ENCODE assay signal across 21 mouse cellular contexts in the genomic region with DNA sequence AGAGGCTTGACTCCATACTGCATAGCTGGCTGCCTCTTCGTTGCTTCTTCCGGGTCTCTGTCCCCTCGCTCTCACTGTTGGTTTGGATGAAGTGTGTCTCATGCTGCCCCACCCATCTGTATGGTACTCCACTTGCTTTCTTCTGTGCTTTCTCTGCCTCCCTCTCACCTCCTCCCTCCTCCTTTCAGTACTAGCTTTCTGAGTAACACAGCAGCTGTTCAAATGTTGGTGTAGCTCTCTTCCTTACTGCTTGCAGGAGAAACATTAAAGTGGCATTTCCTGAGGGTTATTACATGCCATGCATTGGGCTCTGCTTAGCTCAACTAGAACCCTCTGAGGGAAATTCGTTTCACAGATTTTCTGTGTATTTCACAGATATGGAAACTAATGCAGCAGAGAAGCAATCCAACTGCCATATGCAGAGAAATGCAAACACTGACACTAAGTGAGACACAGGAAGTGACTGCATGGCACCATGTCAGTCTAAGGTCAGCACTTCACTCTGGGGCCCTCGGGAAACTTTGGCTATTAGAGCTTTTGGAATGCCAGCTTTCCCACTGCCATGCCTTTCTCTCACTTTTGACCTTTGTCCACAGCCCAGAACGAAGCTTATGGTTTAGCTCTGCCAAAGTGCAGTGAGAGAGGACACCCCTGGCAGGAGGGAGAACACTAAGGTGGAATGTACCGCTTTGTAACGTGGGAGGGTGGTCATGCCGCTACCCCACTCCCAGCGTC. TPM values are rescaled to one million over a fixed set of nuclear protein-coding genes. Genes with fewer than 3 reads are reported as not detected.
DNase-seq lines count a peak whose midpoint lies in the region; ATAC-seq and TF ChIP-seq lines count a peak whose summit lies in the region.
"Had no signal": no experiment of that assay in that cellular context is flagged by ENCODE, and none has a peak within 500 bp of the region (broad histone marks: within the 10 kb centered on the region; RNA-seq: fewer than 3 reads in every experiment).

No protein-coding gene starts in this region.

- TF ChIP-seq CTCF in kidney, adult 2 months (conservative IDR thresholded peaks at IDR 0.05; ENCODE audit: insufficient read depth, insufficient read length, low read depth, low read length) = no peak
- no peak for TF ChIP-seq CTCF in C2C12 (IDR thresholded peaks at IDR 0.05; ENCODE audit: control insufficient read depth, insufficient read depth, insufficient read length)
- no peak for TF ChIP-seq CTCF in kidney, postnatal 0 days (IDR thresholded peaks at IDR 0.05; ENCODE audit: low read depth)
- TF ChIP-seq CTCF in midbrain, postnatal 0 days (IDR thresholded peaks at IDR 0.05) = no peak

- peaks cover 34% of the 10 kb centered on the region for H3K79me3 ChIP-seq in C2C12 (ENCODE audit: low read depth)

- 48% methylated on average over 10 of the region's 10 CpGs for WGBS in kidney, adult 2 months
- 73% methylated on average over 10 of the region's 10 CpGs for WGBS in kidney, embryonic 16.5 days
- WGBS in kidney, postnatal 0 days = 68% methylated on average over 10 of the region's 10 CpGs
- 87% methylated on average over 10 of the region's 10 CpGs for WGBS in midbrain, postnatal 0 days

- no peaks in the 10 kb centered on the region for H3K9me3 ChIP-seq in kidney, embryonic 16.5 days (ENCODE audit: low read length)
- no peaks in the 10 kb centered on the region for H3K9me3 ChIP-seq in kidney, postnatal 0 days (replicated peaks; ENCODE audit: low read length)
- no peaks in the 10 kb centered on the region for H3K9me3 ChIP-seq in midbrain, postnatal 0 days (ENCODE audit: low read length)
- H3K9me3 ChIP-seq: embryonic facial prominence, embryonic 10.5 days; forebrain, embryonic 15.5 days; hindbrain, embryonic 13.5 days; midbrain, embryonic 13.5 days had no signal

- peak; percentile 74 for DNase-seq in kidney, adult 2 months
- DNase-seq in 3T3-L1 (ENCODE audit: low read depth, low spot score) = peak; percentile 56
- DNase-seq in kidney, postnatal 0 days (ENCODE audit: low spot score) = no peak
- no peak for DNase-seq in yolk sac, embryonic 10.5 days (ENCODE audit: low spot score)
- no peak for DNase-seq in midbrain, postnatal 0 days (ENCODE audit: low spot score)
- DNase-seq in thymus, postnatal 14 days = no peak
- DNase-seq: cerebellum, adult 11-12 months; gastrocnemius, postnatal 14 days; heart, postnatal 10 days; layer of hippocampus, adult 9-11 months; lung, embryonic 14.5 days; retina, postnatal 1 day; thymus, postnatal 36 days had no signal

- H3K27ac ChIP-seq in kidney, adult 2 months (ENCODE audit: insufficient read depth, low read depth, low read length) = no peak overlapping the region
- H3K27ac ChIP-seq in kidney, embryonic 16.5 days (ENCODE audit: low read length) = no peak overlapping the region
- peak overlapping the region; percentile 1; the same call in 1 of the 2 replicates for H3K27ac ChIP-seq in kidney, postnatal 0 days
- no peak overlapping the region for H3K27ac ChIP-seq in midbrain, postnatal 0 days (ENCODE audit: low read depth, low read length)
- H3K27ac ChIP-seq: embryonic facial prominence, embryonic 10.5 days; forebrain, embryonic 15.5 days; hindbrain, embryonic 13.5 days; midbrain, embryonic 13.5 days had no signal

- no peak overlapping the region for H3K4me2 ChIP-seq in kidney, embryonic 16.5 days (replicated peaks; ENCODE audit: low read depth, low read length)
- no peak overlapping the region for H3K4me2 ChIP-seq in kidney, postnatal 0 days (ENCODE audit: low read length)
- H3K4me2 ChIP-seq in midbrain, postnatal 0 days (ENCODE audit: low read depth, low read length, poor library complexity, severe bottlenecking) = no peak overlapping the region
- H3K4me2 ChIP-seq: forebrain, embryonic 15.5 days; hindbrain, embryonic 13.5 days; liver, embryonic 11.5 days; lung, embryonic 14.5 days; midbrain, embryonic 13.5 days had no signal

- no peak overlapping the region for H3K4me3 ChIP-seq in kidney, adult 2 months (ENCODE audit: insufficient read depth, low read depth, low read length)
- no peak overlapping the region for H3K4me3 ChIP-seq in kidney, embryonic 16.5 days (ENCODE audit: low read length)
- no peak overlapping the region for H3K4me3 ChIP-seq in C2C12 (ENCODE audit: insufficient read depth, poor library complexity, severe bottlenecking)
- no peak overlapping the region for H3K4me3 ChIP-seq in kidney, postnatal 0 days (replicated peaks; ENCODE audit: low read depth, low read length)
- no peak overlapping the region for H3K4me3 ChIP-seq in midbrain, postnatal 0 days (ENCODE audit: low read depth, low read length)
- H3K4me3 ChIP-seq: embryonic facial prominence, embryonic 10.5 days; erythroblast, embryonic 14.5 days; forebrain, embryonic 15.5 days; hindbrain, embryonic 13.5 days; midbrain, embryonic 13.5 days had no signal

- no peaks in the 10 kb centered on the region for H3K27me3 ChIP-seq in kidney, adult 2 months (replicated peaks; ENCODE audit: control insufficient read depth, insufficient read depth, low read length)
- no peaks in the 10 kb centered on the region for H3K27me3 ChIP-seq in kidney, embryonic 16.5 days (ENCODE audit: insufficient read depth, low read length)
- H3K27me3 ChIP-seq in C2C12 (ENCODE audit: control insufficient read depth, insufficient read depth, insufficient read length) = no peaks in the 10 kb centered on the region
- H3K27me3 ChIP-seq in kidney, postnatal 0 days (ENCODE audit: insufficient read depth, low read length) = no peaks in the 10 kb centered on the region
- no peaks in the 10 kb centered on the region for H3K27me3 ChIP-seq in midbrain, postnatal 0 days (ENCODE audit: insufficient read depth, low read length)
- H3K27me3 ChIP-seq: forebrain, embryonic 15.5 days; hindbrain, embryonic 13.5 days; midbrain, embryonic 13.5 days had no signal

- peaks cover 11% of the 10 kb centered on the region; the same call in 1 of the 2 replicates for H3K4me1 ChIP-seq in kidney, adult 2 months (ENCODE audit: control insufficient read depth, insufficient read depth, low read length)
- peaks cover 10% of the 10 kb centered on the region for H3K4me1 ChIP-seq in kidney, embryonic 16.5 days (ENCODE audit: insufficient read depth, low read length)
- H3K4me1 ChIP-seq in kidney, postnatal 0 days (replicated peaks; ENCODE audit: insufficient read depth, low read length) = no peaks in the 10 kb centered on the region
- H3K4me1 ChIP-seq in midbrain, postnatal 0 days (ENCODE audit: insufficient read depth, low read length) = no peaks in the 10 kb centered on the region
- H3K4me1 ChIP-seq: forebrain, embryonic 15.5 days; hindbrain, embryonic 13.5 days; midbrain, embryonic 13.5 days had no signal

- H3K9ac ChIP-seq in kidney, embryonic 16.5 days (replicated peaks; ENCODE audit: low read length) = no peak overlapping the region
- no peak overlapping the region for H3K9ac ChIP-seq in kidney, postnatal 0 days (ENCODE audit: low read depth, low read length)
- H3K9ac ChIP-seq in midbrain, postnatal 0 days (replicated peaks; ENCODE audit: low read length, poor library complexity, severe bottlenecking) = no peak overlapping the region
- H3K9ac ChIP-seq: forebrain, embryonic 15.5 days; hindbrain, embryonic 13.5 days; lung, embryonic 14.5 days; midbrain, embryonic 13.5 days had no signal

- TF ChIP-seq POLR2A in kidney, adult 2 months (IDR thresholded peaks at IDR 0.05; ENCODE audit: low read depth, low read length) = no peak

- peak overlapping the region; percentile 12 for H3ac ChIP-seq in C2C12 (ENCODE audit: control insufficient read depth, insufficient read length, low read depth)

- H3K36me3 ChIP-seq in kidney, adult 2 months (ENCODE audit: control insufficient read depth, insufficient read depth, low read length) = no peaks in the 10 kb centered on the region
- peaks cover 19% of the 10 kb centered on the region for H3K36me3 ChIP-seq in kidney, embryonic 16.5 days (ENCODE audit: insufficient read depth, low read length)
- H3K36me3 ChIP-seq in C2C12 (ENCODE audit: control insufficient read depth, insufficient read depth) = peaks cover 39% of the 10 kb centered on the region
- H3K36me3 ChIP-seq in kidney, postnatal 0 days (ENCODE audit: insufficient read depth, low read length) = peaks cover 20% of the 10 kb centered on the region
- H3K36me3 ChIP-seq in midbrain, postnatal 0 days (ENCODE audit: insufficient read depth, low read length) = peaks cover 36% of the 10 kb centered on the region

- no peak for ATAC-seq in kidney, embryonic 16.5 days (ENCODE audit: low FRiP score, low TSS enrichment)
- ATAC-seq in kidney, postnatal 0 days (replicated peaks; ENCODE audit: low FRiP score, low read depth) = no peak
- no peak for ATAC-seq in midbrain, postnatal 0 days (ENCODE audit: low FRiP score)
- ATAC-seq: forebrain, embryonic 15.5 days; midbrain, embryonic 13.5 days had no signal

- H3K79me2 ChIP-seq in C2C12 (ENCODE audit: control insufficient read depth, insufficient read depth) = peaks cover 62% of the 10 kb centered on the region

TF ChIP-seq in C2C12, 6 proteins besides CTCF, POLR2A, EP300 and RAD21:
- TF ChIP-seq FOSL1 (IDR thresholded peaks at IDR 0.05; ENCODE audit: insufficient read depth, low read length, poor library complexity, severe bottlenecking) (no peak), MYOD1 (IDR thresholded peaks at IDR 0.05; ENCODE audit: control insufficient read depth, insufficient read length, low read depth) (no peak)

RNA-seq across cellular contexts. Expression of a gene that starts 18.2 kb away (rescaled TPM):
- 46.0 and 49.5 TPM in 2 replicates for polyA plus RNA-seq in kidney, adult 2 months (2012; rRNA removed)
- 102 and 108 TPM in 2 replicates for polyA plus RNA-seq in kidney, embryonic 16.5 days (2015; fragmentation: Nextera tagmentation; extraction: Ambion mirVana)
- 43.4 TPM for polyA plus RNA-seq in C2C12 (2012; fragmentation: generic; extraction: Trizol)
- polyA plus RNA-seq in kidney, postnatal 0 days (2015; fragmentation: Nextera tagmentation; extraction: Ambion mirVana) = 68.1 and 74.5 TPM in 2 replicates
- 61.9 and 64.5 TPM in 2 replicates for total RNA-seq in midbrain, postnatal 0 days (2014; rRNA removed)
- 72.2 and 84.2 TPM in 2 replicates for polyA plus RNA-seq in midbrain, postnatal 0 days (2015; fragmentation: Nextera tagmentation; extraction: Ambion mirVana)

RNA-seq across cellular contexts. Expression of a gene that starts 45.9 kb away (rescaled TPM):
- 2.2 and 2.3 TPM in 2 replicates for polyA plus RNA-seq in kidney, adult 2 months (2012; rRNA removed)
- 14.0 and 14.6 TPM in 2 replicates for polyA plus RNA-seq in kidney, embryonic 16.5 days (2015; fragmentation: Nextera tagmentation; extraction: Ambion mirVana)
- polyA plus RNA-seq in C2C12 (2012; fragmentation: generic; extraction: Trizol) = 0.08 TPM
- polyA plus RNA-seq in kidney, postnatal 0 days (2015; fragmentation: Nextera tagmentation; extraction: Ambion mirVana) = 9.3 and 10.6 TPM in 2 replicates
- 30.1 and 38.8 TPM in 2 replicates for total RNA-seq in midbrain, postnatal 0 days (2014; rRNA removed)
- 54.7 and 59.4 TPM in 2 replicates for polyA plus RNA-seq in midbrain, postnatal 0 days (2015; fragmentation: Nextera tagmentation; extraction: Ambion mirVana)

Comparison
In these comparisons a context has a peak if more than half of its experiments do, and no peak if none do; other contexts are left out.
1. DNase-seq: peak in kidney, adult 2 months (single experiment) and 3T3-L1 (single experiment); none in kidney, postnatal 0 days (single experiment), yolk sac, embryonic 10.5 days (single experiment), midbrain, postnatal 0 days (single experiment) and thymus, postnatal 14 days (single experiment).